Mouse (Mus musculus): ENCODE measurements around the gene Nanos3. TPM values are rescaled to one million over a fixed set of nuclear protein-coding genes. Genes with fewer than 3 reads are reported as not detected.

Gene Nanos3
- polyA plus RNA-seq, 1 experiment from 2014 or later, result 5.2 TPM

- Histone ChIP-seq H3K4me1 (peaks cover 31% of the 10 kb centered on the region), H3K9me3 (no peaks in the 10 kb centered on the region), H3K9ac (peak overlapping the region; percentile 58; the same call in 1 of the 2 replicates), H3K27ac (peak overlapping the region; percentile 80), H3K4me3 (peak overlapping the region; percentile 31), H3K36me3 (no peaks in the 10 kb centered on the region), H3K4me2 (peak overlapping the region; percentile 58), H3K27me3 (no peaks in the 10 kb centered on the region; the same call in 1 of the 2 replicates)
- 39% methylated on average over 13 of the region's 13 CpGs for WGBS
- ATAC-seq (ENCODE audit: insufficient number of reproducible peaks, insufficient read depth, low FRiP score, low TSS enrichment, low read depth), result peak; percentile 44
Measured at GRCm38 (mm10) chr8:84192023-84192422, 7.0 kb upstream of the Nanos3 start.

GRCm38 (mm10) chr8:84190191-84190867, 5.3 kb upstream of the Nanos3 start:
- 93% methylated on average over 7 of the region's 7 CpGs for WGBS
- Histone ChIP-seq H3K27ac (no peak overlapping the region), H3K4me1 (peaks cover 36% of the 10 kb centered on the region), H3K27me3 (no peaks in the 10 kb centered on the region; the same call in 1 of the 2 replicates), H3K9ac (no peak overlapping the region), H3K9me3 (no peaks in the 10 kb centered on the region), H3K4me2 (no peak overlapping the region), H3K4me3 (no peak overlapping the region), H3K36me3 (no peaks in the 10 kb centered on the region)
- no peak for ATAC-seq (ENCODE audit: insufficient number of reproducible peaks, insufficient read depth, low FRiP score, low TSS enrichment, low read depth)

- H3K27ac ChIP-seq, result no peak overlapping the region
- no peaks in the 10 kb centered on the region; the same call in 1 of the 2 replicates for H3K27me3 ChIP-seq
- H3K4me1 ChIP-seq, result peaks cover 42% of the 10 kb centered on the region
- WGBS, result 53% methylated on average over 4 of the region's 4 CpGs
- H3K36me3 ChIP-seq, result no peaks in the 10 kb centered on the region
- H3K9me3 ChIP-seq, result no peaks in the 10 kb centered on the region
- ATAC-seq (ENCODE audit: insufficient number of reproducible peaks, insufficient read depth, low FRiP score, low TSS enrichment, low read depth), result no peak
- no peak overlapping the region for H3K9ac ChIP-seq
- no peak overlapping the region for H3K4me3 ChIP-seq
- no peak overlapping the region for H3K4me2 ChIP-seq
Measured at GRCm38 (mm10) chr8:84189603-84190002, 4.6 kb upstream of the Nanos3 start.

GRCm38 (mm10) chr8:84188671-84189070, 3.7 kb upstream of the Nanos3 start:
- H3K4me2 ChIP-seq, result no peak overlapping the region
- no peaks in the 10 kb centered on the region for H3K9me3 ChIP-seq
- H3K36me3 ChIP-seq, result no peaks in the 10 kb centered on the region
- no peak for ATAC-seq (ENCODE audit: insufficient number of reproducible peaks, insufficient read depth, low FRiP score, low TSS enrichment, low read depth)
- H3K4me1 ChIP-seq, result peaks cover 48% of the 10 kb centered on the region
- no peak overlapping the region for H3K4me3 ChIP-seq
- H3K9ac ChIP-seq, result no peak overlapping the region
- no peak overlapping the region for H3K27ac ChIP-seq
- no peaks in the 10 kb centered on the region; the same call in 1 of the 2 replicates for H3K27me3 ChIP-seq
- WGBS, result 81% methylated on average over 10 of the region's 10 CpGs

GRCm38 (mm10) chr8:84187065-84187755, 2.2 kb upstream of the Nanos3 start:
- Histone ChIP-seq H3K4me2 (peak overlapping the region; percentile 78), H3K36me3 (no peaks in the 10 kb centered on the region), H3K4me3 (peak overlapping the region; percentile 38), H3K27ac (peak overlapping the region; percentile 66), H3K27me3 (no peaks in the 10 kb centered on the region; the same call in 1 of the 2 replicates), H3K4me1 (peaks cover 43% of the 10 kb centered on the region), H3K9ac (peak overlapping the region; percentile 63), H3K9me3 (no peaks in the 10 kb centered on the region)
- no peak for ATAC-seq (ENCODE audit: insufficient number of reproducible peaks, insufficient read depth, low FRiP score, low TSS enrichment, low read depth)
- 3% methylated on average over 21 of the region's 21 CpGs for WGBS

- Histone ChIP-seq H3K4me1 (peaks cover 43% of the 10 kb centered on the region), H3K9me3 (no peaks in the 10 kb centered on the region), H3K27ac (peak overlapping the region; percentile 66), H3K36me3 (no peaks in the 10 kb centered on the region), H3K27me3 (no peaks in the 10 kb centered on the region; the same call in 1 of the 2 replicates), H3K9ac (peak overlapping the region; percentile 63), H3K4me2 (peak overlapping the region; percentile 78), H3K4me3 (peak overlapping the region; percentile 38)
- WGBS, result under 1% methylated on average over 12 of the region's 12 CpGs
- no peak for ATAC-seq (ENCODE audit: insufficient number of reproducible peaks, insufficient read depth, low FRiP score, low TSS enrichment, low read depth)
Measured at GRCm38 (mm10) chr8:84186547-84186946, 1.5 kb upstream of the Nanos3 start.

- ATAC-seq (ENCODE audit: insufficient number of reproducible peaks, insufficient read depth, low FRiP score, low TSS enrichment, low read depth), result no peak
- Histone ChIP-seq H3K4me1 (peaks cover 59% of the 10 kb centered on the region), H3K9ac (peak overlapping the region; percentile 98), H3K27ac (peak overlapping the region; percentile 95), H3K4me2 (peak overlapping the region; percentile 81), H3K27me3 (no peaks in the 10 kb centered on the region; the same call in 1 of the 2 replicates), H3K4me3 (peak overlapping the region; percentile 77), H3K36me3 (no peaks in the 10 kb centered on the region), H3K9me3 (no peaks in the 10 kb centered on the region)
- 13% methylated on average over 21 of the region's 21 CpGs for WGBS
Measured at GRCm38 (mm10) chr8:84184085-84185043, 653 bp downstream of the Nanos3 start.

GRCm38 (mm10) chr8:84183261-84184084, 1.5 kb downstream of the Nanos3 start:
- Histone ChIP-seq H3K27me3 (no peaks in the 10 kb centered on the region; the same call in 1 of the 2 replicates), H3K27ac (peak overlapping the region; percentile 95), H3K4me2 (peak overlapping the region; percentile 81), H3K4me3 (peak overlapping the region; percentile 77), H3K9ac (peak overlapping the region; percentile 98), H3K9me3 (no peaks in the 10 kb centered on the region), H3K4me1 (peaks cover 68% of the 10 kb centered on the region), H3K36me3 (peaks cover 4% of the 10 kb centered on the region)
- WGBS, result 1% methylated on average over 85 of the region's 87 CpGs
- ATAC-seq (ENCODE audit: insufficient number of reproducible peaks, insufficient read depth, low FRiP score, low TSS enrichment, low read depth), result 0 out of 2 replicates have a peak, but pooled peaks have one; percentile 38

GRCm38 (mm10) chr8:84182833-84183232, 2.2 kb downstream of the Nanos3 start:
- 43% methylated on average over 4 of the region's 4 CpGs for WGBS
- peak overlapping the region; percentile 98 for H3K9ac ChIP-seq
- H3K4me3 ChIP-seq, result peak overlapping the region; percentile 77
- no peaks in the 10 kb centered on the region; the same call in 1 of the 2 replicates for H3K27me3 ChIP-seq
- peak overlapping the region; percentile 95 for H3K27ac ChIP-seq
- H3K4me2 ChIP-seq, result peak overlapping the region; percentile 81
- H3K4me1 ChIP-seq, result peaks cover 72% of the 10 kb centered on the region
- no peak for ATAC-seq (ENCODE audit: insufficient number of reproducible peaks, insufficient read depth, low FRiP score, low TSS enrichment, low read depth)
- peaks cover 10% of the 10 kb centered on the region for H3K36me3 ChIP-seq
- no peaks in the 10 kb centered on the region for H3K9me3 ChIP-seq

- Histone ChIP-seq H3K27me3 (no peaks in the 10 kb centered on the region), H3K36me3 (peaks cover 23% of the 10 kb centered on the region), H3K4me1 (peaks cover 72% of the 10 kb centered on the region), H3K4me3 (peak overlapping the region; percentile 29), H3K9ac (peak overlapping the region; percentile 69), H3K27ac (peak overlapping the region; percentile 88), H3K4me2 (peak overlapping the region; percentile 64), H3K9me3 (no peaks in the 10 kb centered on the region)
- ATAC-seq (ENCODE audit: insufficient number of reproducible peaks, insufficient read depth, low FRiP score, low TSS enrichment, low read depth), result peak; percentile 68
- 1% methylated on average over 16 of the region's 16 CpGs for WGBS
Measured at GRCm38 (mm10) chr8:84180530-84181190, 4.4 kb downstream of the Nanos3 start.
